Mouse (Mus musculus) C2C12 (cell line): ENCODE measurements at regions not wholly inside any gene's neighbourhood (a gene's known extent, or its start where the extent isn't known, plus 50 kb on each side); places are given as distances from the start of the nearest gene placed in this dataset.

ENCODE experiments used
- H3K27me3 ChIP-seq: one replicate; pipeline ENCODE4 v1.6.1; 2011; ENCODE audit not compliant: control insufficient read depth, insufficient read depth, insufficient read length
- H3K36me3 ChIP-seq: one replicate; pipeline ENCODE4 v1.6.1; 2011; ENCODE audit not compliant: control insufficient read depth, insufficient read depth
- H3K4me3 ChIP-seq: one replicate; pipeline ENCODE4 v1.5.1; 2011; ENCODE audit warnings: mild to moderate bottlenecking, control low read depth; ENCODE audit not compliant: poor library complexity, insufficient read depth, severe bottlenecking
- H3K79me2 ChIP-seq: one replicate; pipeline ENCODE4 v1.6.1; 2011; ENCODE audit not compliant: control insufficient read depth, insufficient read depth
- H3K79me3 ChIP-seq: one replicate; pipeline ENCODE4 v1.6.1; 2011; ENCODE audit warnings: low read depth, control low read depth
- H3ac ChIP-seq: one replicate; pipeline ENCODE3; 2011; ENCODE audit warnings: low read depth; ENCODE audit not compliant: control insufficient read depth, insufficient read length
- CEBPB ChIP-seq: IDR thresholded peaks from one replicate; pipeline ENCODE4 v1.6.1; 2011; ENCODE audit warnings: low read depth, mild to moderate bottlenecking, control low read depth, moderate library complexity
- CTCF ChIP-seq: IDR thresholded peaks from one replicate; pipeline ENCODE4 v1.5.1; 2011; ENCODE audit not compliant: control insufficient read depth, insufficient read depth, insufficient read length
- FOSL1 ChIP-seq: IDR thresholded peaks from one replicate; pipeline ENCODE4 v1.8.0; 2011; ENCODE audit warnings: mild to moderate bottlenecking, low read length; ENCODE audit not compliant: poor library complexity, insufficient read depth, severe bottlenecking
- MAX ChIP-seq: IDR thresholded peaks from one replicate; pipeline ENCODE4 v1.6.1; 2011; ENCODE audit warnings: mild to moderate bottlenecking, control low read depth
- MYOD1 ChIP-seq: IDR thresholded peaks from one replicate; pipeline ENCODE4 v1.6.1; 2011; ENCODE audit warnings: low read depth; ENCODE audit not compliant: control insufficient read depth, insufficient read length
- MYOG ChIP-seq: IDR thresholded peaks from one replicate; pipeline ENCODE4 v1.6.1; 2011; ENCODE audit not compliant: control insufficient read depth, insufficient read length; ENCODE audit errors: extremely low read depth
- USF1 ChIP-seq: IDR thresholded peaks from one replicate; pipeline ENCODE4 v1.6.1; 2011; ENCODE audit warnings: low read depth, mild to moderate bottlenecking, control low read depth, moderate library complexity

GRCm38 (mm10) chr11:63230786-63231185, 102.0 kb downstream of the Pmp22 start:
- no peaks in the 10 kb centered on the region for H3K79me2 ChIP-seq
- H3K4me3 ChIP-seq = no peak overlapping the region
- H3K79me3 ChIP-seq = no peaks in the 10 kb centered on the region
- no peak overlapping the region for H3ac ChIP-seq
- H3K27me3 ChIP-seq = no peaks in the 10 kb centered on the region
- TF ChIP-seq CTCF (no peak), MYOG (no peak), FOSL1 (no peak), MAX (no peak), CEBPB (no peak), MYOD1 (no peak)
- no peaks in the 10 kb centered on the region for H3K36me3 ChIP-seq

DNA sequence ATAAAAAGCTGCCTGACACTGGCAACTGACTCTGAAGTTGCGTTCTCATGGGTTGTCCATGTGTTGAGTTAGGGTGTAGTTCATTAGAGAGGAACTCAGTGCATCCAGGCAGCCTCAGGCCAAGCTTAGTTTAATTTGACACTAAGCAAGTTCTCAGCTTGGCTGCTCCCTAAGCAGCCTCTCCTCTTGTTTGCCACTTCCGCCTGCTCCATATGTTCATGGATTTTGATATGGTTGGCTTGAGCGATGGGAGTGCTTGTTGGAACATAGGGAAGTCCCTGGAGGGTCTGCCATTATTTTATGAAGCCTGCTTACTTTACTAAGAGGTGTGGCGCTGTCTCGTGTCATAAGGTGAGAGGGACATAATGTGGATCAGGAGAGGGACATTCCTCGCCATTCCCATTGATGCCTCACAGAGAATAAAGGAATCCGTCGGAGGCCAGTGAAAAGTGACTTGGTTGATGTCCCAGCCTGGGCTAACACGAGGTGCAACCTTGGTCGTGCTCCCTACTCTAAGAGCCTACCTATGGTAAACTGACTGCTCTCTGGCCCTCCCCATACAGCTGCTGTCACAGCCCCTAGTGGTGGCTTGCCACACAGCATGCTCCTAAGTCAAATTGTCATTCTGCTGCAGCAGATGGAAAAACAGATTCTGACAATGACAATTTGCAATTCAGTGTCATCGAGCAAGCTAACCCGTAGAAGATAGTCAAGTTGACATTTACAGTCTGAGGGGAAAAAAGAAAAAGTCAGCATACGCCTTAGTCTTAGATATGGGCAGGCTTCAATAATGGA, 104.6 kb downstream of the Pmp22 start:
- Histone ChIP-seq H3ac (no peak overlapping the region), H3K4me3 (no peak overlapping the region), H3K36me3 (no peaks in the 10 kb centered on the region), H3K27me3 (no peaks in the 10 kb centered on the region), H3K79me3 (no peaks in the 10 kb centered on the region), H3K79me2 (no peaks in the 10 kb centered on the region)
- no peak for TF ChIP-seq MYOG
- no peak for TF ChIP-seq FOSL1

GRCm38 (mm10) chr11:63234481-63234880, 105.7 kb downstream of the Pmp22 start:
- H3K36me3 ChIP-seq = no peaks in the 10 kb centered on the region
- H3K79me2 ChIP-seq = no peaks in the 10 kb centered on the region
- TF ChIP-seq MAX = no peak
- no peak for TF ChIP-seq MYOD1
- TF ChIP-seq USF1 = no peak
- no peak for TF ChIP-seq FOSL1
- no peak for TF ChIP-seq CTCF
- no peak for TF ChIP-seq MYOG
- TF ChIP-seq CEBPB = no peak
- H3ac ChIP-seq = no peak overlapping the region
- H3K79me3 ChIP-seq = no peaks in the 10 kb centered on the region
- H3K4me3 ChIP-seq = no peak overlapping the region
- no peaks in the 10 kb centered on the region for H3K27me3 ChIP-seq

GRCm38 (mm10) chr11:63238655-63239054, 109.9 kb downstream of the Pmp22 start:
- no peak overlapping the region for H3K4me3 ChIP-seq
- H3K79me3 ChIP-seq = no peaks in the 10 kb centered on the region
- no peaks in the 10 kb centered on the region for H3K36me3 ChIP-seq
- TF ChIP-seq FOSL1 = no peak
- TF ChIP-seq CEBPB = no peak
- no peak for TF ChIP-seq USF1
- TF ChIP-seq MYOG = no peak
- no peak for TF ChIP-seq MYOD1
- TF ChIP-seq CTCF = no peak
- TF ChIP-seq MAX = no peak
- no peaks in the 10 kb centered on the region for H3K27me3 ChIP-seq
- H3K79me2 ChIP-seq = no peaks in the 10 kb centered on the region
- no peak overlapping the region for H3ac ChIP-seq

- Histone ChIP-seq H3K4me3 (no peak overlapping the region), H3K36me3 (no peaks in the 10 kb centered on the region)
- TF ChIP-seq CTCF = no peak
- no peak for TF ChIP-seq USF1
- no peak for TF ChIP-seq MAX
- TF ChIP-seq MYOG = no peak
- TF ChIP-seq FOSL1 = no peak
- no peak for TF ChIP-seq CEBPB
- TF ChIP-seq MYOD1 = no peak
These were observed 115.2 kb downstream of the Pmp22 start for GRCm38 (mm10) chr11:63243906-63244416.

GRCm38 (mm10) chr11:63245041-63245440, 116.3 kb downstream of the Pmp22 start:
- Histone ChIP-seq H3K4me3 (no peak overlapping the region), H3K36me3 (no peaks in the 10 kb centered on the region), H3K79me3 (no peaks in the 10 kb centered on the region), H3K79me2 (no peaks in the 10 kb centered on the region), H3K27me3 (no peaks in the 10 kb centered on the region), H3ac (no peak overlapping the region)
- TF ChIP-seq MYOG (no peak), MYOD1 (no peak), FOSL1 (no peak), MAX (no peak), CTCF (no peak), USF1 (no peak), CEBPB (no peak)

More at GRCm38 (mm10) chr11:63243906-63244416, 115.2 kb downstream of the Pmp22 start:
- H3ac ChIP-seq = no peak overlapping the region
- no peaks in the 10 kb centered on the region for H3K79me2 ChIP-seq
- no peaks in the 10 kb centered on the region for H3K79me3 ChIP-seq
- H3K27me3 ChIP-seq = no peaks in the 10 kb centered on the region
